Mouse (Mus musculus) midbrain, embryonic 16.5 days (tissue): ENCODE measurements around the gene Krtap5-4. TPM values are rescaled to one million over a fixed set of nuclear protein-coding genes. Genes with fewer than 3 reads are reported as not detected.
"Not testable (repeated sequence)": the region's sequence is repeated elsewhere in the genome, so short reads cannot be mapped to it uniquely, and the experiment has no call there.

Experiments
- ATAC-seq: fragments of 200-750 bp; cut with Nextera tagmentation; 2 replicates; pipeline ENCODE4 v1.8.0; 2017; ENCODE audit warnings: moderate TSS enrichment
- H3K27ac ChIP-seq: fragments of 300-500 bp; sonication (generic); 2 replicates; pipeline ENCODE4 v1.5.1; 2014; ENCODE audit warnings: mild to moderate bottlenecking, low read length, mixed read lengths
- H3K27me3 ChIP-seq: fragments of 300-500 bp; sonication (generic); 2 replicates; pipeline ENCODE4 v1.6.1; 2014; ENCODE audit warnings: low read depth, low read length, mixed read lengths; ENCODE audit not compliant: control insufficient read depth, insufficient read depth
- H3K36me3 ChIP-seq: fragments of 300-500 bp; sonication (generic); 2 replicates; pipeline ENCODE4 v1.6.1; 2014; ENCODE audit warnings: mild to moderate bottlenecking, low read length, moderate library complexity, mixed read lengths; ENCODE audit not compliant: control insufficient read depth, insufficient read depth
- H3K4me1 ChIP-seq: fragments of 300-500 bp; sonication (generic); 2 replicates; pipeline ENCODE4 v1.6.1; 2014; ENCODE audit warnings: mild to moderate bottlenecking, low read length, mixed read lengths; ENCODE audit not compliant: control insufficient read depth, insufficient read depth
- H3K4me2 ChIP-seq: fragments of 300-500 bp; sonication (generic); 2 replicates; pipeline ENCODE4 v1.6.1; 2014; ENCODE audit warnings: mild to moderate bottlenecking, low read length, mixed read lengths
- H3K4me3 ChIP-seq: fragments of 300-500 bp; sonication (generic); 2 replicates; pipeline ENCODE4 v1.5.1; 2014; ENCODE audit warnings: low read depth, mild to moderate bottlenecking, low read length, moderate library complexity, mixed read lengths
- H3K9ac ChIP-seq: fragments of 300-500 bp; sonication (generic); 2 replicates; pipeline ENCODE4 v1.6.1; 2014; ENCODE audit warnings: low read depth, low read length, mixed read lengths
- H3K9me3 ChIP-seq: fragments of 300-500 bp; sonication (generic); replicated peaks from 2 replicates; pipeline ENCODE4 v1.6.1; 2014; ENCODE audit warnings: mild to moderate bottlenecking, low read length, mixed read lengths; ENCODE audit not compliant: control insufficient read depth, poor library complexity, severe bottlenecking
- WGBS: fragments of 180-500 bp; shearing (Covaris S2); extraction: QIAGEN DNeasy Blood & Tissue Kit; methylation state at CpG from one replicate; pipeline ENCODE4 v1.1.7; 2014; 5-methylcytosine and 5-hydroxymethylcytosine counted together
- polyA plus RNA-seq: library from polyadenylated mRNA; unstranded; fragments of >200 nt; fragmentation: Nextera tagmentation; extraction: Ambion mirVana; gene quantifications from 2 replicates; pipeline ENCODE4 v1.2.1, GENCODE M21; 2015

Krtap5-4 gene
- polyA plus RNA-seq, 1 experiment from 2014 or later = not detected

DNA sequence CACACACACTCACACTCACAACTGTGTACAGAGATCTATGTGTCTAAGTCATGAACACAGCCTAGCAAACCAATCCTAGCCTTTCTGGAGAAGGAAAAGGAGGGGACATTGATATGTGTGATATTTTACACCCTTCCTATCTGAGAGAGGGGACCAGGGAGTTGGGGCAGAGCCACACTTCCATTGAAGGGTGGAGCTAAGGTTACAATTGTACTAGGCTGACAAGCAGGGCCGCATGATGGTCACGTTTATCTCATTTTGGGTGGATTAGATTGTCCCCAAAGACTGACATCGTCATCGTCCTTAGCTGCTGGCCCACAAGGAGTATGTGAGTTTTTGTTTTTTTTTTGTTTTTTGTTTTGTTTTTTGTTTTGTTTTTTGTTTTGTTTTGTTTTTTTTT is 27.9 kb downstream of the Krtap5-4 start:
- no peaks in the 10 kb centered on the region for H3K27me3 ChIP-seq
- no peak for ATAC-seq
- no peak overlapping the region for H3K9ac ChIP-seq
- H3K27ac ChIP-seq = no peak overlapping the region
- no peaks in the 10 kb centered on the region for H3K9me3 ChIP-seq
- 80% methylated on average over 4 of the region's 4 CpGs for WGBS
- H3K4me1 ChIP-seq = no peaks in the 10 kb centered on the region
- no peak overlapping the region for H3K4me2 ChIP-seq
- no peak overlapping the region for H3K4me3 ChIP-seq
- H3K36me3 ChIP-seq = no peaks in the 10 kb centered on the region

DNA sequence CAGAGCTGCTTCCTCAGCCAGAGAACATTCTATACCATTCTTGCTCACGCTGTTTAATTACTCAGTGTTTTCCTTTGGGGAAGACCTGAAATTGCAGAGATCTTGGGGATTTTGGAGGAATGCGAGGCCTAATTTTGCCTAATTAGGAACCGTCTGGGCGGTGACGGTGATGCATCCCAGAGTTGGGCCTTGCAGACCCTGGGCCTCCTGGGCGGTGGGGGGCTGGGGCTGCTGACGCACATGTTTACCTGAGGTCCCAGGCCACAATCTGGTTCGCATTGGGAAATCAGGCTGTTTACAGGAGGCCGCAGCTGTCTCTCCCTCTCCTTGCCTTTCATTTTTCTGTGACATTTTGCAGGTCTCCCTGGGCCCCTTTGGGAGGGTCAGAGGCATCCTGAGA is 29.4 kb downstream of the Krtap5-4 start:
- not testable (repeated sequence) for H3K27me3 ChIP-seq, H3K36me3 ChIP-seq, H3K4me3 ChIP-seq, H3K9ac ChIP-seq, H3K9me3 ChIP-seq, ATAC-seq, H3K4me2 ChIP-seq, H3K27ac ChIP-seq, H3K4me1 ChIP-seq
- 84% methylated on average over 2 of the region's 9 CpGs for WGBS

DNA sequence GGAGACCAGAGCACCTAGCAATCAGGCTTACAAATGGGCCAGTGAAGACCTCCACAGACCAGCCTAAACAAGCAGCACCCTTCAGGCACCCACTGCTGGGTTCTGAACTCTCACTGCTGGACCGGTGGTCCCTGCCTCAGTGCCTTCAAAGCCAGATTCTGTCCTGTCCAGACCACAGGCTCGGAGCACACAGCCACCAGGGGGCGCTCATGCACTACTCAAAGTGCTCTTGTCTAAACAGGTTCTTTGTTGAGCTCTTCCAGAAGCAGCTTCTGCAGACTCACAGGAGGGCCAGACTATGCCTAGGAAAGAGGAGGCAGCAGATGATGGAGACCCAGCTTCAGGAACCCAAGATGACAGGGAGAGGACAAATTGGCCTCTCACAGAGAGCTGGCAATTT is 30.9 kb downstream of the Krtap5-4 start:
- H3K9ac ChIP-seq = peak overlapping the region; percentile 23; the same call in 1 of the 2 replicates
- 3% methylated on average over 3 of the region's 3 CpGs for WGBS
- no peak overlapping the region for H3K27ac ChIP-seq
- H3K27me3 ChIP-seq = no peaks in the 10 kb centered on the region
- no peaks in the 10 kb centered on the region for H3K36me3 ChIP-seq
- H3K4me2 ChIP-seq = no peak overlapping the region
- H3K4me1 ChIP-seq = no peaks in the 10 kb centered on the region
- no peak overlapping the region for H3K4me3 ChIP-seq
- ATAC-seq = peak; percentile 85
- H3K9me3 ChIP-seq = no peaks in the 10 kb centered on the region

DNA sequence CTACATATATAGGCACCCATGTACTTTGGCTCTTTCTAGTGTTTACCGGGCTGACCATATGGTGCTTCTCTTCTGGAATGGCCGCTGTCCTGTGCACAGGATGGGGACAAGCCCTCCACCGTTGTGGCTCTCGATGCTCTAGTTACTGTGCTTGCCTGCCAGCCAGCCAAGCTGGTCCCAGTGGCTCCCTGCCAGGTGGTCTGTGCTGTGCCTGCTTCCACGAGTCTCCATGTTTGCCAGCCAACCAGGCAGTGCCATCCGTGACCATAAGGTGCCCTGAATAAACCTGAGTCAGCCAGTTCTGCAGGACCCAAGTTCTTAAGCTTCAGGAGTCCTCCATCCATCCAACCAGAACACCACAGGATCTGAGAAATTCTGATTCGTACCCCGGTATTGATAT is 31.8 kb downstream of the Krtap5-4 start:
- Histone ChIP-seq H3K9ac (no peak overlapping the region), H3K4me3 (no peak overlapping the region), H3K9me3 (no peaks in the 10 kb centered on the region), H3K4me2 (no peak overlapping the region), H3K36me3 (no peaks in the 10 kb centered on the region), H3K27ac (no peak overlapping the region), H3K4me1 (no peaks in the 10 kb centered on the region), H3K27me3 (no peaks in the 10 kb centered on the region)
- ATAC-seq = no peak
- 77% methylated on average over 8 of the region's 8 CpGs for WGBS

DNA sequence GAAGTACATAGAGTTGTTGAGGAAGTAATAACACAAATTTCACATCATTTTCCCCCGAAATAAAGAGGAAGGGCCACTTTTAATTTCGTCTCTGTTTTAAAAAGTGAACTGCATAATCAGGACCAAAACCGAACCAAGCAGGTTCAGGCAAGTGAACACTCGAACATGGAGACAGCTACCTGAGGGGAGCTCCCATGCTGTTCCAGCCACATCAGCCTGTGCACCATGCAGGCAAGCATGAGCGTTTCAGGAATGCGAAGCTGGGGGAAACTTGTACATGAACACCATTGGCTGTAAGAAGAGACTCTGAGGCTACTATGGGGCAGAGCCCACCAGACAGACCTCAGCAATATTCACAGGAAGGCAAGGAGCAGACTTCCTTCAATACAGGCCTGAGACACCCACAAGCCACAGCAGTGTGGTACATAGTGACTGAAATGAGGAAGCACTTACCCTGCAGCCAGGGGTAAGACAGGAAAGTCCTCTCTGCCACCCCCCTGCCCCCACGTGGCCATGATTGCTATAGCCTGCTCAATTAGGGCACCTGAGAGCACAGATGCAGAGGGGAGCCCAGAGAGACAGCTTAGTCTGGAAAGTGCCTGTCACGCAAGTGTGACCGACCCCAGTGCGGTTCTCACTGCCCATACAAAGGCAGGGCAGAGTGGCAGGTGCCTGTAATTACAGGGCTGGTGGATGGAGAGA is 37.1 kb downstream of the Krtap5-4 start:
- Histone ChIP-seq H3K4me3 (no peak overlapping the region), H3K4me2 (no peak overlapping the region), H3K9ac (no peak overlapping the region), H3K9me3 (no peaks in the 10 kb centered on the region), H3K4me1 (no peaks in the 10 kb centered on the region), H3K36me3 (no peaks in the 10 kb centered on the region), H3K27me3 (no peaks in the 10 kb centered on the region), H3K27ac (no peak overlapping the region)
- 61% methylated on average over 10 of the region's 10 CpGs for WGBS
- ATAC-seq = no peak

DNA sequence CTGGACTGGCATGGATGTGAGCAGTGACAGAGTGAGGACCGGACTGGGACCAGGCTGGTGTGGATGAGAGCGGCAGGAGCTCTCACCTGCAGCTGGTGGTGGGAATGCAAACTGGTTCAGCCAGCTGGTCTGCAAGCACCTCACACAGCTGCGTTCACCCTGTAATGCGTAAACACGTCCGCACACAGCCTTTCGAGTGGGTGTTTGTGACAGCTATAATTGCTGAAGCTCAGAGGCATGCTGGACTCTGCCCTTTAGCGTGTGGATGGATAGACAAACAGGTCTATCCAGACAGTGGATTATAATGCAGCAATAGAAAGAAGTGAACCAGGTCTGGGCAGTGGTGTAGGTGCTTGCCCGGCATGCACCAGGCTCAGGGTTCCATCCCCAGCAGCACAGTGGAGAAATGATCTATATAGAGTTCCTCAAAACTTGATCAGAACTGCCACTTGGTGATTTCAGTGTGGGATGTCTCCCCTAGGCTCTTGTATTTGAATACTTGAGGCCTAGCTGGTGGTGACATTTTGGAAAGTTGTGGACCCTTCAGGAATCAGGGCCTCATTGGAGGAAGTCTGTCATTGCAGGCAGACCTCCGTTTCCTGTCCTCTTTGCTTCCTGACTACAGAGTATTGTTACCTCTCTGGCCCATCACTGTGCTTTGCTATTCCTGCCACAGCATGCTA is 38.4 kb downstream of the Krtap5-4 start:
- H3K9ac ChIP-seq = no peak overlapping the region
- no peaks in the 10 kb centered on the region for H3K9me3 ChIP-seq
- no peak overlapping the region for H3K27ac ChIP-seq
- no peak for ATAC-seq
- H3K4me2 ChIP-seq = no peak overlapping the region
- H3K27me3 ChIP-seq = no peaks in the 10 kb centered on the region
- no peaks in the 10 kb centered on the region for H3K4me1 ChIP-seq
- no peak overlapping the region for H3K4me3 ChIP-seq
- no peaks in the 10 kb centered on the region for H3K36me3 ChIP-seq
- WGBS = 79% methylated on average over 10 of the region's 10 CpGs

DNA sequence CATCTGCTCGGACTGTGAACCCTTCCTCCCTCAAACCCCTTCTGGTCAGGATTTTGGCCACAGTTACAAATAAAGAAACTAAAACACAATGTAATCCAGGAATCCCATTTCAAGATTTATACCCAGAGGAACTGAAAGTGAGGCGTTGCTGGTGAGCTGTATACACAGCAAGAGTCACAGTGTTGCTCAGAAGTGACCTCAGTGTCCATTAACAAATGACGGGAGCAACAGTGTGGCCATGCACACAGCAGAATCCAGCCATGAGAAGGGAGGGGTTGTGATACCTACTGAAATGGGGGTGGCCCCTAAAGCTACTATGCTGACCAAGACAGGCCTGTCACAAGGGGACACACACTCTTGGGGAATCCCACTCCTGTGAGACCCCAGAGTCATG is 38.9 kb downstream of the Krtap5-4 start:
- Histone ChIP-seq H3K27me3 (no peaks in the 10 kb centered on the region), H3K4me2 (no peak overlapping the region), H3K27ac (no peak overlapping the region), H3K4me1 (no peaks in the 10 kb centered on the region), H3K36me3 (no peaks in the 10 kb centered on the region), H3K9ac (no peak overlapping the region), H3K4me3 (no peak overlapping the region), H3K9me3 (no peaks in the 10 kb centered on the region)
- WGBS = 81% methylated on average over 3 of the region's 3 CpGs
- ATAC-seq = no peak

DNA sequence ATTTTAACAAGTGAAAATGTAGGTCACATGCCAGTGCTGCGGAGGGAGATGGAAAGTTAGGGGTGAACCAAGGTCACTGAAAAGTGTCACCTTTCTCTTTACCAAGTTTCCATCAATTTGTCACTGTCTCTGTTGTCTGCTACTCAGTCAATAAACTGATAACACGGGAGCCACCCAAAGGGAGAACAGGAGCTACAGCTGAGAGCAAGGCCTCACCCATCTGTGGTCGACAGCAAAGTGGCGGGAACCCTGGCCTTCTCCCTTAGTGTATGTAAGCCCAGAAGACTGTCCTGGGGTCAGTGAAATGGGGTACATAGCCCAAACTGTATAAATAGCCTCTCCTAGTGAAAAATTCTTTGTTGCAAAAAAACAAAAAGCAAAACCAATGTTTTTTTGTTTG is 44.2 kb downstream of the Krtap5-4 start:
- H3K27ac ChIP-seq = no peak overlapping the region
- peaks cover 5% of the 10 kb centered on the region; the same call in 1 of the 2 replicates for H3K4me1 ChIP-seq
- no peak overlapping the region for H3K4me2 ChIP-seq
- H3K9ac ChIP-seq = no peak overlapping the region
- no peaks in the 10 kb centered on the region for H3K9me3 ChIP-seq
- WGBS = 85% methylated on average over 4 of the region's 4 CpGs
- H3K36me3 ChIP-seq = no peaks in the 10 kb centered on the region
- ATAC-seq = no peak
- H3K27me3 ChIP-seq = no peaks in the 10 kb centered on the region
- no peak overlapping the region for H3K4me3 ChIP-seq

DNA sequence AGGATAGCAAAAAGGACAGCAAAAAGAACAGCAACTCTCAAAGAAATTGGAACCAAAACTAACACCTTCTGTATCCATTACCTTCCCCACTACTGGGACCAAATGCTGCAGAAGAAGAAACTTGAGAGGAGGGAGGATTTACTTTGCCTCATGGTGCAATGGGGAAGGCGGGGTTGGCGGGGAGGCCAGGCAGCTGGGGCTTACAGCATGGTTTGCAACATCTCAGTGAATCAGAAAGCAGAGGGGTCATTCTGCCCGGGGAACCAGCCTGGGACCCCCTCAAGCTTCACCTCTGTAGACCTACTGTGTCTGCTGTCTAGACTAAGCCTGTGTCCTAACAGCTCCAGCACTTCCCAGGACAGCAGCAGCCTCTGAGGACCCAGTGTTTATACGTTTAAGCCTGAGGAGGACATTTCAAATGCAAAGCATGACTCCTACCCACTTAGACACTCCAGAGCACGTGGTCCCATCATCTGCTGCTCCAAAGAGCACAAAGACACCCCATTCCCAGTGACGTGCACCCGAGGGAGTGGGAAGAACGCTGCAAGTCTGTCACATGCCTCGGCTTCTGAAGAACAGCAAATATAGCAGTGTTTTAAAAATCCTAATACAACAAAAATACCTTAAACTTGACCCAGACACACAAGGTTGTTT is 46.1 kb downstream of the Krtap5-4 start:
- 14% methylated on average over 9 of the region's 9 CpGs for WGBS
- Histone ChIP-seq H3K9me3 (no peaks in the 10 kb centered on the region), H3K36me3 (no peaks in the 10 kb centered on the region), H3K4me2 (no peak overlapping the region), H3K9ac (no peak overlapping the region), H3K27ac (no peak overlapping the region), H3K27me3 (no peaks in the 10 kb centered on the region), H3K4me3 (no peak overlapping the region), H3K4me1 (peaks cover 5% of the 10 kb centered on the region; the same call in 1 of the 2 replicates)
- peak; percentile 84 for ATAC-seq
